Mouse (Mus musculus) cerebellum, adult 2 months (tissue): ENCODE data around the gene Ptchd4.

Experiments used
- CTCF ChIP-seq: fragments of 200-500 bp; IDR thresholded peaks from 2 replicates; pipeline ENCODE4 v1.5.1; 2011; ENCODE audit warnings: low read depth, mild to moderate bottlenecking, control low read depth, low read length, moderate library complexity, borderline replicate concordance; ENCODE audit not compliant: insufficient read depth
- POLR2A ChIP-seq: fragments of 200-500 bp; IDR thresholded peaks from 2 replicates; pipeline ENCODE4 v1.6.1; 2011; ENCODE audit warnings: low read length, control low read depth, borderline replicate concordance; ENCODE audit not compliant: insufficient read depth

GRCm38 (mm10) chr17:42363085-42363710 lies 47.5 kb downstream of the Ptchd4 start:
- TF ChIP-seq CTCF (no peak), POLR2A (no peak)
